Mouse (Mus musculus): ENCODE measurements around the gene Ppcdc. TPM values are rescaled to one million over a fixed set of nuclear protein-coding genes. Genes with fewer than 3 reads are reported as not detected.

Gene Ppcdc
- polyA plus RNA-seq, 1 experiment from 2014 or later = 26.0 TPM

DNA sequence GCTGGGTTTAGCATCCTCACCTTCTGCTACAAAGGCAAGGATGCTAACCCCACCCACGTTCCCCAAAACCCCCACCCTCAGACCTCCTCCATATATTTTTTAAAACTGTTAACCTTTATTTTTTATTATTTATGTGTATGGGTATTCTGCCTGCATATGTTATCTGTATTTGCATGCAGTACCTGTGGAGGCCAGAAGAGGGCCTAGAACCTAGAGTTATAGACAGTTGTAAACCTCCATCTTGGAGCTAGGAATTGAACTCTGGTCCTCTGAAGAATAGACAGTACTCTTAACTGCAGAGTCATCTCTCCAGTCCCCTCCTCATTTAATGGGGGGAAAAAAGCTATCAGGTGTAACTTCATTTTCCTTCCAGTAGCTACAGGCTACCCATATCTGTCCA is 9.8 kb upstream of the Ppcdc start:
- H3K27ac ChIP-seq = no peak overlapping the region
- no peaks in the 10 kb centered on the region for H3K27me3 ChIP-seq
- no peak overlapping the region for H3K4me2 ChIP-seq
- H3K4me1 ChIP-seq (replicated peaks) = no peaks in the 10 kb centered on the region; the same call in 1 of the 2 replicates
- no peaks in the 10 kb centered on the region for H3K9me3 ChIP-seq
- H3K9ac ChIP-seq = no peak overlapping the region
- H3K4me3 ChIP-seq = no peak overlapping the region
- H3K36me3 ChIP-seq = peaks cover 77% of the 10 kb centered on the region
- no peak for ATAC-seq (ENCODE audit: low FRiP score)
- 67% methylated on average over 1 of the region's 1 CpGs for WGBS

DNA sequence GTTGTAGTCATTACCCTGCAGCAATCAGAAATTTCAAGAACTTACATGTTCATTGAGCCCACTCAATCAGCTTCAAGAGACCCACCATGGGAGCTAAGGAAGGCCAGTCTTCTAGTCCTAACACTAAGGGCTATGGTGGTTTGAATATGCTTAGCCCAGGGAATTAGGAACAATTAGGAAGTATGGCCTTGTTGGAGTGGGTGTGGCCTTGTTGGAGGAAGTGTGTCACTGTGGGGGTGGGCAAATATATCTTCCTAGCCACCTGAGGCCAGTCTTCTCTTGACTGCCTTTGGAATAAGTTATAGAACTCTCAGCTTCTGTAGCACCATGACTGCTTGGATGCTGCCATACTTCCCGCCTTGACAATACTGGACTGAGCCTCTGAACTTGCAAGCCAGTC is 696 bp upstream of the Ppcdc start:
- peaks cover 44% of the 10 kb centered on the region for H3K36me3 ChIP-seq
- H3K27ac ChIP-seq = no peak overlapping the region
- H3K9me3 ChIP-seq = no peaks in the 10 kb centered on the region
- no peak overlapping the region for H3K4me2 ChIP-seq
- H3K27me3 ChIP-seq = no peaks in the 10 kb centered on the region
- 96% methylated on average over 1 of the region's 1 CpGs for WGBS
- ATAC-seq (ENCODE audit: low FRiP score) = no peak
- H3K4me3 ChIP-seq = no peak overlapping the region
- H3K4me1 ChIP-seq (replicated peaks) = peaks cover 7% of the 10 kb centered on the region
- H3K9ac ChIP-seq = no peak overlapping the region

DNA sequence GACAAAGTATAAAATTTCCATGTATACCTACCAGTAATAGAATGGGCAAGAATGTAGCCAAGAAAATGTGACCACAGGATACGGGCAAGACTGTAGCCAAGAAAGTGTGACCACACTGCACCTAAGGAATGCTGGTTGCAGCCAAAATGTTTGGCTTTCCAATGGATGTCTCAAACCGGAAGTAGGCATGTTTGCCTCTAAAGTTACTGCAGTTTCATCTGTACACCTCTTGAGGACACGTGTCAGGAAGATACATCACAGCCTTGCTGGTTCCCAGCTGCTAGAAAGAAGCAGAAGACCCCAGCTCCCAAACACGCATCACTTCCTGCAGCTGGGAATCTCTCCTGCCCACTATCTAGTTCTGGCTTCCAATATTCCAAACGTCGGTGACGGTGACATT is 841 bp downstream of the Ppcdc start:
- Histone ChIP-seq H3K4me2 (peak overlapping the region; percentile 65), H3K27ac (no peak overlapping the region), H3K9me3 (no peaks in the 10 kb centered on the region)

DNA sequence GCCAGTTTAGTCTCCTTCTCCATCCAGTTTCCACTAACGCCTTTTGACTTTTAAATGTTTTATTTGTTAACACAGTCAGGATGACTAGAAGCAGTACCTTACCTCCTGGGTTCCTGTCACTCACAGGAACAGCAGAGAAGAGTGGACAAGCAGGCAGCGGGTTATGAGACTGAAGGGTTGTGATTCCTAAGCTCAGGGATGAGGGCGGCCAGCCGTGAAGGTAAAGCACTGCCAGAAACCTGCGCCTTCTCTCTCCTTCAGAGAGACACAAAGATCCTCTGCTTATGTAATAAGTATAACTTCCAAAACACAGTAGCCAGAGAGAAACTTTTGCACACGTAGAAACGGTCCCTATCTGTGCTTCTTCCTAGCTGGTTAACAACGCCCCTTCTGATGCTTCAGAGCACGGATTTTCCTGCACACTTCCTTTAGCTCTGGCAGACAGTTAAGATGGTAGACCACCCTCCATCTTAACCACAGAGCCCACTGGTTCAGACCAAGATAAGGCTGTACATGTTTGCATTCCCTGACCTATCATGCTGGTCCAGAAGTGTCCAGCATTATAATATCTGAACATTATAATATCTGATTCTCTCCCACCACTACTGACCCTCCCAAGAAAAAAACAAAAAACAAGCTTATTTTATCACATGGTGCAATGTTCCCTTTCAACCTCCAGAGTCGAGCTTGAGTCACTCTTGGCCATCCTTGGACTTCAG is 1.9 kb downstream of the Ppcdc start:
- H3K27me3 ChIP-seq = no peaks in the 10 kb centered on the region
- peaks cover 12% of the 10 kb centered on the region for H3K4me1 ChIP-seq (replicated peaks)
- H3K4me2 ChIP-seq = no peak overlapping the region
- ATAC-seq (ENCODE audit: low FRiP score) = no peak
- 87% methylated on average over 10 of the region's 10 CpGs for WGBS
- H3K36me3 ChIP-seq = peaks cover 21% of the 10 kb centered on the region
- no peak overlapping the region for H3K9ac ChIP-seq
- H3K4me3 ChIP-seq = no peak overlapping the region
- no peaks in the 10 kb centered on the region for H3K9me3 ChIP-seq
- no peak overlapping the region for H3K27ac ChIP-seq

More for the DNA sequence above, 841 bp downstream of the Ppcdc start:
- no peak for ATAC-seq (ENCODE audit: low FRiP score)
- Histone ChIP-seq H3K9ac (peak overlapping the region; percentile 79), H3K4me1 (replicated peaks) (peaks cover 7% of the 10 kb centered on the region), H3K4me3 (peak overlapping the region; percentile 52), H3K36me3 (peaks cover 31% of the 10 kb centered on the region), H3K27me3 (no peaks in the 10 kb centered on the region)
- 53% methylated on average over 7 of the region's 7 CpGs for WGBS

DNA sequence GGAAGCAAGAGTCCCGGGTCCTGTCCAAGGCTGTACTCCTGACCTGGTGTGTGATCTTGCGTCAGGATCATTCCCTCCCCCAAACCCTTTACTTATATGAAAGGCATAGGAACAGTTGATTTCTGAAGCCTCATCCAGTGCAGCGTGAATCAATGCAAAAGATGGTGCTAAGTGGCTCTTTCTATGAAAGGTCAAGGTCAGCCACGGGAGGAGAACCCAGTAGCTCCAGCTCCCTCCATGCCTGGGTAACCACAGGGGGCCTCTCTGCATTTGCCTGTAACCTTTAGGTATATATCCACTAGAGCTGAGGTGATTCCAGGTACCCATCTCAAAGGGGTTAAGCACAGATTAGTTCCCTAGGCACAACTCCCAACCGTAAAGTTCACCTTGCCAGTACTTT is 3.8 kb downstream of the Ppcdc start:
- Histone ChIP-seq H3K27me3 (no peaks in the 10 kb centered on the region; the same call in 1 of the 2 replicates), H3K4me3 (no peak overlapping the region), H3K4me1 (replicated peaks) (peaks cover 23% of the 10 kb centered on the region), H3K9me3 (no peaks in the 10 kb centered on the region), H3K4me2 (no peak overlapping the region), H3K36me3 (0 out of 2 replicates have a peak, but pooled peaks cover 2% of the 10 kb centered on the region), H3K9ac (no peak overlapping the region), H3K27ac (no peak overlapping the region)
- 87% methylated on average over 5 of the region's 5 CpGs for WGBS
- no peak for ATAC-seq (ENCODE audit: low FRiP score)

DNA sequence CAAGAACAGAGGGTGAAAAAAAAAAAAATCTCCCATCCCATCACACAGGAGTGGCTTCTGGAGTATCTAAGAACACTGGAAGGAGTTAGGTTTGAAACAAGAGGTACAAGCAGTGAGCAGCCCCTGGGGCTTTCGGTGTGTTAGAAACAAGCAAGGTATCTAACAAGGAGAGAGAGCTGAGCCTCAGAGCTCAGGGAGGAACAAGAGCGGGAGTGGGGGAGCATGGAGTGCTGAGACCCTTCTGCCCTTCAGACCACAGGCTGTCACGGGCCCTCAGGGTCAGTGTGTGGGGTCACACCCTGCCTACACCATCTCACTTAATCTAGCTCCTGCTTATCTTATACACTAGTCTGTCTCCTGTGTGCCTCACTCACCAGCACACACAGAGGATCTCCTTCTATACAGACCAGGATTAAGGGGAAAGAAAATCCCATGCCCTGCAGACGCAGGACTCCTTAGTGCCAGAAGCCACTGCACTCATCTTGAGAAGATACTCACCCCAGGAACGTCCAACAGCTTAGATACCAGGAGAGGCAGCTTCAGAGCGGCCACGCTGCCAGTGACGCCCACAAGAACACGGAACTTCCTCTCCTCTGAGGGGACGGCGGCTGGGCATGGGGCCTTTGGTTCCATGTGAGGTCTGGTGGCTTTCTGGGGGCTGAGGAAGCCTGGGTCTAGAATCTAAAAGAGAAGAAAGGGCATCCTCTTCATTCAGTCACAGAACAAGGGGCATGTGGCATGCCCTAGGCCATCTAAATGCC is 5.3 kb downstream of the Ppcdc start:
- ATAC-seq (ENCODE audit: low FRiP score) = no peak

DNA sequence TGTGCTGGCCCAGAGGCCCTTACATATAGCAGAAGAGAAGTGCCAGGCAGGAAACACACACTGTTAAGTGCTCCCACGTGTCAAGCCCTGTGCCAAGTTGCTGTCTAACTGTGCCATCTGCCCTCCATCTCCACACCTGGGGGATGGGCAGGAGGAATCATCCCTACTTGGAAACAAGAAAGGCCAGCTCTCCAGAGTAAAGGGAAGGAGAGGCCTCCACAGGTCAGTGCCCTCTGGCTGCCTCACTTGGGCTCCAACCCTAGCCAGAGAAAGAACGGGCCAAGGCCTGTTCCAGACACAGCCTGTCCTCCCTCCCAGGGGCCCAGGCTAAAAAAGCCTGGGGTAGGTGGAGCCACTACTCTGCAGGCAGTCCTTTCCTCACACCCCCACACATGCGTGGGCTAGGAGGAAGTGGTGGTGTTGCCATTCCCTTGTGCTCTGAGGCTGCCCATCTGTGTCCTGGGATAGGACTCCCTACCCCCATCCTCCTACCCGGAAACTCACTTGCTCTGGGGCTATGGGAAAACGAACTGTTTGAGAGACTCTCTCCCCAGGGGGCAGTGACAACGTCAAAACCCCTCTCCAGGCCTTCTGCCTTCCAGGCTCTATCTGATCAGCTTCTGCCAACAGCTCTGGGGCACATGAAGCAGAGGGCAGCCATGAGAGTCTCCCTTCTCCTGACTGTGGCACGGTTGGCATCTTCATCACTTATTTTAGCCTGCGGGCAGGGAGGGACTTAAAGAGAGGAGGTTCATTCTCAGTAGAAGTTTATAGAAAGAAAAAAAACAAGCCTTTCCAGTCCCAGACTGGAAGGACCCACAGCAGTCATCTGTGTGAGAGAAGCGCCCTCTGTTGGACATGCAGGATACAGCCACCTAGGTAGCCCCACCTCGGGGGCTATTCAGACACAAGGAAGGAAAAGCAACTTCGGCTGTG is 6.6 kb downstream of the Ppcdc start:
- Histone ChIP-seq H3K4me2 (no peak overlapping the region), H3K27ac (peak overlapping the region; percentile 31; the same call in 1 of the 2 replicates), H3K36me3 (0 out of 2 replicates have a peak, but pooled peaks cover 2% of the 10 kb centered on the region), H3K27me3 (no peaks in the 10 kb centered on the region; the same call in 1 of the 2 replicates), H3K4me3 (no peak overlapping the region), H3K4me1 (replicated peaks) (peaks cover 22% of the 10 kb centered on the region), H3K9me3 (no peaks in the 10 kb centered on the region), H3K9ac (peak overlapping the region; percentile 53)
- 25% methylated on average over 11 of the region's 11 CpGs for WGBS
- peak; percentile 76 for ATAC-seq (ENCODE audit: low FRiP score)

More for the DNA sequence above, 5.3 kb downstream of the Ppcdc start:
- no peak overlapping the region for H3K4me3 ChIP-seq
- peak overlapping the region; percentile 29; the same call in 1 of the 2 replicates for H3K9ac ChIP-seq
- H3K4me2 ChIP-seq = no peak overlapping the region
- 92% methylated on average over 11 of the region's 11 CpGs for WGBS
- H3K27me3 ChIP-seq = no peaks in the 10 kb centered on the region; the same call in 1 of the 2 replicates
- H3K4me1 ChIP-seq (replicated peaks) = peaks cover 28% of the 10 kb centered on the region
- H3K36me3 ChIP-seq = 0 out of 2 replicates have a peak, but pooled peaks cover 2% of the 10 kb centered on the region
- H3K9me3 ChIP-seq = no peaks in the 10 kb centered on the region
- no peak overlapping the region for H3K27ac ChIP-seq

DNA sequence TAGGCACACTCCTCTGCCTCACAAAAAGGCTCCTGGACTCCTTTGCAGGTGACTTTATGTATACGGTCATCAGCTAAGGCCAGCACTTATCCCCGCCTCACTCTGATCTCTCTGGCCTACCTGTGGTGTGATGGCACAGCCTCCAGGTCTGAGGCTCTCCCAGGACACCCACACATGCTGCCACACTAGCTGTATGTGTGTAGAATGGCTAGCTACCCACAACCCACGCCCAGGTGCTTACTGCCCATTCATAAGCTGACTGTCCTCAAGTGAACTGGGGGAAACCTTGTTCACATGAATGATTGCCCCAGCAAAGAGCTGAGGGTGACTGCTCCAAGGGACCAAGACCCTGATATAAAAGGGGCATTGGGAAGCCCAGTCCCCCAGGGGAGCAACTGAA is 7.4 kb downstream of the Ppcdc start:
- no peaks in the 10 kb centered on the region for H3K9me3 ChIP-seq
- no peak overlapping the region for H3K4me2 ChIP-seq
- ATAC-seq (ENCODE audit: low FRiP score) = no peak
- H3K4me1 ChIP-seq (replicated peaks) = peaks cover 22% of the 10 kb centered on the region
- H3K9ac ChIP-seq = 0 out of 2 replicates have a peak overlapping the region, but pooled peaks have one; percentile 53
- H3K4me3 ChIP-seq = no peak overlapping the region
- H3K27ac ChIP-seq = no peak overlapping the region
- 90% methylated on average over 3 of the region's 3 CpGs for WGBS
- no peaks in the 10 kb centered on the region; the same call in 1 of the 2 replicates for H3K27me3 ChIP-seq
- H3K36me3 ChIP-seq = 0 out of 2 replicates have a peak, but pooled peaks cover 2% of the 10 kb centered on the region

DNA sequence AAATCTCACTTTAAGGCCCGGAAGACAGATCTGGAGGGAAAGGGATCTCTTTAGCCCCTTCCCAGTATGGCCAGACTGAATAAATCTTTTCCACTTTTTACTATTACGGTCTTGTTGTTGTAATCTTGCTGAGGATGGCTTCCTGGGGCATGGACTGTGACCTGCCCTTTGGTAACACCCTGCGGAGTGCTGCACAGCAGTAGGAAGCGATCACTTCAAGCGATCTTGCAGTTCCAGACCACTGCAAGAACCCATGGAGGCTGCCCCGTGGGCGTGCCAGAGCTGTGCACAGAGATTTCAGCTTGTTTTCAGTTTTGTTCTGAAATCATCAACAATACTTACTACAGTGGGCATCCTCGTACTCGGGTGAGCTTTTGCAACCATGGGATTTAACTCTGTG is 8.7 kb downstream of the Ppcdc start:
- H3K36me3 ChIP-seq = peaks cover 2% of the 10 kb centered on the region; the same call in 1 of the 2 replicates
- no peak overlapping the region for H3K9ac ChIP-seq
- H3K4me1 ChIP-seq (replicated peaks) = peaks cover 22% of the 10 kb centered on the region
- no peaks in the 10 kb centered on the region for H3K9me3 ChIP-seq
- WGBS = 34% methylated on average over 9 of the region's 9 CpGs
- no peak overlapping the region for H3K4me3 ChIP-seq
- no peaks in the 10 kb centered on the region; the same call in 1 of the 2 replicates for H3K27me3 ChIP-seq
- H3K27ac ChIP-seq = no peak overlapping the region
- ATAC-seq (ENCODE audit: low FRiP score) = no peak
- no peak overlapping the region for H3K4me2 ChIP-seq

DNA sequence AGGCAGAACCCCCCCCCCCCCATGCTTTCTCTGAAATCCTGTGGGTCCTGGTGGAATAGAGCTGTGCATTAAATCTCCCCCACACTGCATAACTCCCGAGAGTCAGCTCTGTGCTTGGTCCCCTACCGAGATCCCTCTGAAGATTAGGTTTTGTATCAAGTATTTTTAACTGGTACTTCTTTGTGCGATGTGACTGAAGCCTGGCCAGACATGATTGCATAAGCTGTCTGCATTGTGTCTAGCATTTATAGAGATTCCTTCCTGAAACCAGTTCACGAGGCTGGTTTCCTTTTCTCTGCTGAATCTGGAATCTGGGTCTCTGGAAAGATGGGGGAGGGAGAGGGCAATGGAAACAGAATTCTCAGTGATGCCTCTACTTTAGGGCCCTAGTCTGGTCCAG is 11.5 kb downstream of the Ppcdc start:
- Histone ChIP-seq H3K9me3 (no peaks in the 10 kb centered on the region), H3K4me3 (no peak overlapping the region), H3K9ac (no peak overlapping the region), H3K36me3 (no peaks in the 10 kb centered on the region; the same call in 1 of the 2 replicates), H3K27ac (no peak overlapping the region), H3K4me1 (replicated peaks) (peaks cover 19% of the 10 kb centered on the region), H3K27me3 (no peaks in the 10 kb centered on the region; the same call in 1 of the 2 replicates), H3K4me2 (no peak overlapping the region)
- no peak for ATAC-seq (ENCODE audit: low FRiP score)
- WGBS = 75% methylated on average over 4 of the region's 4 CpGs

DNA sequence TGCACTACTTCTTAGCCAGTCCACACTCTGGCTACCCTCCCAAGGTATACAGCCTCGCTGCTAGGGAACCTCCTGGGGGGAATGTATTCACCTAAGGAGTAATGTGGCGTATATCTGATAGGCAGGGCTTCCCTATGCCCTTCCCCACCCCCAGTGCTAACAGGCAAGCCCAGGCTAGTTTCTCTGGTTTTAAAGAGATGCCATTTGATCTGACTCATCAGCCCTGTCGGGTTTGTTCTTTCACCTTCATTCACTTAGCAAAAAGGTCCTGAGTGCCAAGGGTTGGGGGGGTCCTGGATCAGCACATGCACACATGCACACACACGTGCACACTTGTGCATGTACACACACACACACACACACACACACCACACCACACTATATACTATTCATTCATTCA is 12.0 kb downstream of the Ppcdc start:
- Histone ChIP-seq H3K4me3 (no peak overlapping the region), H3K9ac (no peak overlapping the region), H3K9me3 (no peaks in the 10 kb centered on the region), H3K27me3 (no peaks in the 10 kb centered on the region; the same call in 1 of the 2 replicates), H3K27ac (no peak overlapping the region), H3K36me3 (no peaks in the 10 kb centered on the region; the same call in 1 of the 2 replicates), H3K4me1 (replicated peaks) (peaks cover 15% of the 10 kb centered on the region), H3K4me2 (no peak overlapping the region)
- WGBS = 75% methylated on average over 4 of the region's 4 CpGs
- ATAC-seq (ENCODE audit: low FRiP score) = no peak

Measured in hindbrain, embryonic 13.5 days (tissue).